Mouse (Mus musculus) embryonic facial prominence, embryonic 11.5 days (tissue): Measurements from ENCODE around the gene C1qtnf7. TPM values are rescaled to one million over a fixed set of nuclear protein-coding genes. Genes with fewer than 3 reads are reported as not detected.
A peak's percentile ranks its signal among the peaks of the same experiment; 100 is the strongest.

Experiments used
- ATAC-seq: fragments of 200-750 bp; cut with Nextera tagmentation; replicated peaks from 2 replicates; pipeline ENCODE4 v1.8.0; 2017; ENCODE audit warnings: low read depth; ENCODE audit not compliant: insufficient number of reproducible peaks, low FRiP score, low TSS enrichment
- DNase-seq: peaks from one replicate; pipeline ENCODE4 v3.0.0-alpha.2; 2015; ENCODE audit warnings: low spot score
- H3K27ac ChIP-seq: fragments of 300-500 bp; sonication (generic); replicated peaks from 2 replicates; pipeline ENCODE4 v1.5.1; 2014; ENCODE audit warnings: mild to moderate bottlenecking, low read depth, low read length, control low read depth
- H3K27me3 ChIP-seq: fragments of 300-500 bp; sonication (generic); 2 replicates; pipeline ENCODE4 v1.6.1; 2014; ENCODE audit warnings: mild to moderate bottlenecking, low read length, moderate library complexity, mixed read lengths; ENCODE audit not compliant: control insufficient read depth, insufficient read depth
- H3K36me3 ChIP-seq: fragments of 300-500 bp; sonication (generic); replicated peaks from 2 replicates; pipeline ENCODE4 v1.6.1; 2014; ENCODE audit warnings: low read depth, mild to moderate bottlenecking, low read length, moderate library complexity, mixed read lengths; ENCODE audit not compliant: control insufficient read depth, insufficient read depth
- H3K4me1 ChIP-seq: fragments of 300-500 bp; sonication (generic); 2 replicates; pipeline ENCODE4 v1.6.1; 2014; ENCODE audit warnings: low read length, mixed read lengths; ENCODE audit not compliant: control insufficient read depth, insufficient read depth
- H3K4me2 ChIP-seq: fragments of 300-500 bp; sonication (generic); 2 replicates; pipeline ENCODE4 v1.6.1; 2014; ENCODE audit warnings: low read depth, mild to moderate bottlenecking, control low read depth, low read length, moderate library complexity
- H3K4me3 ChIP-seq: fragments of 300-500 bp; sonication (generic); 2 replicates; pipeline ENCODE4 v1.5.1; 2014; ENCODE audit warnings: low read depth, low read length, control low read depth
- H3K9ac ChIP-seq: fragments of 300-500 bp; sonication (generic); replicated peaks from 2 replicates; pipeline ENCODE4 v1.6.1; 2014; ENCODE audit warnings: mild to moderate bottlenecking, control low read depth, low read length
- H3K9me3 ChIP-seq: fragments of 300-500 bp; sonication (generic); replicated peaks from 2 replicates; pipeline ENCODE4 v1.6.1; 2016; ENCODE audit warnings: mild to moderate bottlenecking, low read length, inconsistent platforms, mixed read lengths; ENCODE audit not compliant: control insufficient read depth
- WGBS: fragments of 180-500 bp; shearing (Covaris S2); extraction: QIAGEN DNeasy Blood & Tissue Kit; methylation state at CpG from one replicate; pipeline ENCODE4 v1.1.7; 2014; 5-methylcytosine and 5-hydroxymethylcytosine counted together
- polyA plus RNA-seq: library from polyadenylated mRNA; unstranded; fragments of >200 nt; fragmentation: Nextera tagmentation; extraction: Ambion mirVana; gene quantifications from 2 replicates; pipeline ENCODE4 v1.2.1, GENCODE M21; 2014

Gene C1qtnf7
- polyA plus RNA-seq, 1 experiment from 2014 or later = 4.9 TPM

- Histone ChIP-seq H3K9ac (no peak overlapping the region), H3K4me3 (no peak overlapping the region), H3K27me3 (no peaks in the 10 kb centered on the region), H3K4me2 (no peak overlapping the region), H3K4me1 (no peaks in the 10 kb centered on the region), H3K27ac (no peak overlapping the region), H3K36me3 (no peaks in the 10 kb centered on the region), H3K9me3 (no peaks in the 10 kb centered on the region)
- no peak for ATAC-seq
- 85% methylated on average over 5 of the region's 5 CpGs for WGBS
- no peak for DNase-seq
Observed at GRCm38 (mm10) chr5:43541492-43541891, 26.2 kb downstream of the C1qtnf7 start.

- DNase-seq (no peak), ATAC-seq (no peak)
- WGBS = 80% methylated on average over 7 of the region's 7 CpGs
- Histone ChIP-seq H3K36me3 (no peaks in the 10 kb centered on the region), H3K27me3 (no peaks in the 10 kb centered on the region), H3K4me2 (no peak overlapping the region), H3K4me1 (no peaks in the 10 kb centered on the region), H3K27ac (no peak overlapping the region), H3K9ac (no peak overlapping the region), H3K9me3 (no peaks in the 10 kb centered on the region), H3K4me3 (no peak overlapping the region)
Observed at GRCm38 (mm10) chr5:43542246-43542845, 27.0 kb downstream of the C1qtnf7 start.

- Histone ChIP-seq H3K27me3 (no peaks in the 10 kb centered on the region), H3K27ac (no peak overlapping the region), H3K9me3 (no peaks in the 10 kb centered on the region), H3K4me1 (no peaks in the 10 kb centered on the region), H3K36me3 (no peaks in the 10 kb centered on the region), H3K4me3 (no peak overlapping the region), H3K9ac (no peak overlapping the region), H3K4me2 (no peak overlapping the region)
- ATAC-seq (no peak), DNase-seq (peak; percentile 19)
- WGBS = 67% methylated on average over 4 of the region's 4 CpGs
Observed at GRCm38 (mm10) chr5:43549951-43550350, 34.6 kb downstream of the C1qtnf7 start.

GRCm38 (mm10) chr5:43550444-43550843 lies 35.1 kb downstream of the C1qtnf7 start:
- H3K4me3 ChIP-seq = no peak overlapping the region
- no peak overlapping the region for H3K9ac ChIP-seq
- H3K4me1 ChIP-seq = no peaks in the 10 kb centered on the region
- no peaks in the 10 kb centered on the region for H3K9me3 ChIP-seq
- H3K27me3 ChIP-seq = no peaks in the 10 kb centered on the region
- DNase-seq (no peak), ATAC-seq (no peak)
- WGBS = 46% methylated on average over 4 of the region's 4 CpGs
- no peak overlapping the region for H3K4me2 ChIP-seq
- no peak overlapping the region for H3K27ac ChIP-seq
- H3K36me3 ChIP-seq = no peaks in the 10 kb centered on the region

GRCm38 (mm10) chr5:43554871-43555270 lies 39.5 kb downstream of the C1qtnf7 start:
- no peaks in the 10 kb centered on the region for H3K9me3 ChIP-seq
- ATAC-seq = no peak
- no peaks in the 10 kb centered on the region for H3K27me3 ChIP-seq
- no peak overlapping the region for H3K27ac ChIP-seq
- H3K9ac ChIP-seq = no peak overlapping the region
- H3K4me2 ChIP-seq = no peak overlapping the region
- H3K4me3 ChIP-seq = no peak overlapping the region
- 47% methylated on average over 2 of the region's 2 CpGs for WGBS
- H3K4me1 ChIP-seq = no peaks in the 10 kb centered on the region
- no peaks in the 10 kb centered on the region for H3K36me3 ChIP-seq
- DNase-seq = no peak

- no peaks in the 10 kb centered on the region for H3K27me3 ChIP-seq
- H3K4me1 ChIP-seq = no peaks in the 10 kb centered on the region
- ATAC-seq (no peak), DNase-seq (no peak)
- H3K9ac ChIP-seq = no peak overlapping the region
- 86% methylated on average over 6 of the region's 6 CpGs for WGBS
- no peaks in the 10 kb centered on the region for H3K36me3 ChIP-seq
- no peak overlapping the region for H3K4me2 ChIP-seq
- H3K9me3 ChIP-seq = no peaks in the 10 kb centered on the region
- H3K4me3 ChIP-seq = no peak overlapping the region
- no peak overlapping the region for H3K27ac ChIP-seq
Observed at GRCm38 (mm10) chr5:43555406-43555805, 40.1 kb downstream of the C1qtnf7 start.

GRCm38 (mm10) chr5:43557436-43557835 lies 42.1 kb downstream of the C1qtnf7 start:
- H3K27ac ChIP-seq = no peak overlapping the region
- no peaks in the 10 kb centered on the region for H3K9me3 ChIP-seq
- no peak overlapping the region for H3K4me3 ChIP-seq
- 90% methylated on average over 5 of the region's 5 CpGs for WGBS
- H3K9ac ChIP-seq = no peak overlapping the region
- no peak overlapping the region for H3K4me2 ChIP-seq
- H3K27me3 ChIP-seq = no peaks in the 10 kb centered on the region
- ATAC-seq (no peak), DNase-seq (no peak)
- no peaks in the 10 kb centered on the region for H3K36me3 ChIP-seq
- H3K4me1 ChIP-seq = no peaks in the 10 kb centered on the region

GRCm38 (mm10) chr5:43561639-43562252 lies 46.4 kb downstream of the C1qtnf7 start:
- Histone ChIP-seq H3K9ac (no peak overlapping the region), H3K27ac (no peak overlapping the region), H3K4me2 (no peak overlapping the region), H3K36me3 (no peaks in the 10 kb centered on the region), H3K4me3 (no peak overlapping the region), H3K4me1 (no peaks in the 10 kb centered on the region), H3K9me3 (no peaks in the 10 kb centered on the region), H3K27me3 (no peaks in the 10 kb centered on the region)
- DNase-seq (peak; percentile 26), ATAC-seq (no peak)
- 62% methylated on average over 2 of the region's 2 CpGs for WGBS
